Mouse (Mus musculus) cerebellum, adult 2 months (tissue): ENCODE results near the gene Upp1. TPM values are rescaled to one million over a fixed set of nuclear protein-coding genes. Genes with fewer than 3 reads are reported as not detected.

ENCODE experiments used
- DNase-seq, 2 experiments: peaks; one replicate each; pipeline ENCODE4 v3.0.0; 2021
- H3K27ac ChIP-seq: fragments of 200-500 bp; 2 replicates; pipeline ENCODE4 v1.5.1; 2012; ENCODE audit warnings: low read length, control low read depth, inconsistent platforms; ENCODE audit not compliant: insufficient read depth
- H3K27me3 ChIP-seq: fragments of 200-500 bp; 2 replicates; pipeline ENCODE4 v1.6.1; 2012; ENCODE audit warnings: inconsistent platforms, mild to moderate bottlenecking, low read length, moderate library complexity; ENCODE audit not compliant: control insufficient read depth, insufficient read depth
- H3K4me1 ChIP-seq: fragments of 200-500 bp; 2 replicates; pipeline ENCODE4 v1.6.1; 2011; ENCODE audit warnings: low read length; ENCODE audit not compliant: control insufficient read depth, insufficient read depth
- H3K4me3 ChIP-seq: fragments of 200-500 bp; replicated peaks from 2 replicates; pipeline ENCODE3; 2011; ENCODE audit warnings: mild to moderate bottlenecking, low read depth, low read length, control low read depth; ENCODE audit not compliant: insufficient read depth
- CTCF ChIP-seq: fragments of 200-500 bp; IDR thresholded peaks from 2 replicates; pipeline ENCODE4 v1.5.1; 2011; ENCODE audit warnings: low read depth, mild to moderate bottlenecking, control low read depth, low read length, moderate library complexity, borderline replicate concordance; ENCODE audit not compliant: insufficient read depth
- POLR2A ChIP-seq: fragments of 200-500 bp; IDR thresholded peaks from 2 replicates; pipeline ENCODE4 v1.6.1; 2011; ENCODE audit warnings: low read length, control low read depth, borderline replicate concordance; ENCODE audit not compliant: insufficient read depth
- WGBS: fragments of 180-500 bp; shearing (Covaris S2); methylation state at CpG from one replicate; pipeline ENCODE4 v1.1.7; 2018; 5-methylcytosine and 5-hydroxymethylcytosine counted together
- polyA plus RNA-seq: library from polyadenylated mRNA; depleted of rRNA; stranded (reverse); fragments of >200 nt; gene quantifications from 2 replicates; pipeline ENCODE4 v1.2.3, GENCODE M21; 2012

Gene Upp1
- polyA plus RNA-seq, 1 experiment = 2.5 TPM

GRCm38 (mm10) chr11:9118421-9119121 lies 668 bp downstream of the Upp1 start:
- no peaks in the 10 kb centered on the region for H3K4me1 ChIP-seq
- no peak overlapping the region for H3K27ac ChIP-seq
- whole genome bisulfite sequencing = 2% methylated on average over 40 of the region's 40 CpGs
- no peaks in the 10 kb centered on the region; the same call in 1 of the 2 replicates for H3K27me3 ChIP-seq
- peak overlapping the region; percentile 45 for H3K4me3 ChIP-seq
- peak; percentile 18 to 22 for DNase-seq
- TF ChIP-seq POLR2A (no peak), CTCF (no peak)

GRCm38 (mm10) chr11:9119231-9120020 lies 1.5 kb downstream of the Upp1 start:
- DNase-seq = no peak
- WGBS = 45% methylated on average over 22 of the region's 22 CpGs
- TF ChIP-seq POLR2A = no peak
- TF ChIP-seq CTCF = no peak
- Histone ChIP-seq H3K27me3 (no peaks in the 10 kb centered on the region; the same call in 1 of the 2 replicates), H3K4me1 (no peaks in the 10 kb centered on the region), H3K27ac (no peak overlapping the region), H3K4me3 (no peak overlapping the region)

- TF ChIP-seq CTCF (no peak), POLR2A (no peak)
- DNase-seq = no peak
- WGBS = 85% methylated on average over 4 of the region's 4 CpGs
- Histone ChIP-seq H3K4me1 (peaks cover 3% of the 10 kb centered on the region; the same call in 1 of the 2 replicates), H3K27ac (no peak overlapping the region), H3K4me3 (no peak overlapping the region), H3K27me3 (no peaks in the 10 kb centered on the region; the same call in 1 of the 2 replicates)
Observed at GRCm38 (mm10) chr11:9122315-9122714, 4.4 kb downstream of the Upp1 start.

- H3K4me1 ChIP-seq = peaks cover 5% of the 10 kb centered on the region; the same call in 1 of the 2 replicates
- H3K27ac ChIP-seq = no peak overlapping the region
- WGBS = 44% methylated on average over 5 of the region's 5 CpGs
- H3K27me3 ChIP-seq = no peaks in the 10 kb centered on the region
- no peak overlapping the region for H3K4me3 ChIP-seq
- TF ChIP-seq CTCF (peak; percentile 69), POLR2A (no peak)
- DNase-seq = peak; percentile 69 to 84
Observed at GRCm38 (mm10) chr11:9126373-9127107, 8.6 kb downstream of the Upp1 start.

DNA sequence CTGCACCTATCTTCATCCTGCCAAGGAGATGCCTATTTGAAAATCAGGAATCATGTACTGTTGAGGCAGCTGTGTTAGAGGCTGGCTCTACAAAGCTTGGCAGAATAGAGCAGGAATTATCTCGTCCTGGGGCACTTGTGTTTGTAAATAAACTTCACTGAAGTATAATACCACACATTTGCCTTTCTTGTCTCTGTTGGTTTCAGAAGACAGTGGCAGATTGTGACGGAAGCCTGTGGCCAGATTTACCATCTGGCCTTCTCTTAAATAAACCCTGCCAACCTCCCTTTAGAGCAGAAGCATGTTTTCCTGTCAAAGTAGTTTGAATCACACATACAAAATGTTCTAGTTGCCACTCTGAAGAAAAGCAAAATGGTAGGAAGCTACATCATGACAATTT lies 10.2 kb downstream of the Upp1 start:
- H3K27me3 ChIP-seq = no peaks in the 10 kb centered on the region
- WGBS = 18% methylated on average over 2 of the region's 2 CpGs
- no peak overlapping the region for H3K27ac ChIP-seq
- no peak overlapping the region for H3K4me3 ChIP-seq
- no peak for DNase-seq
- H3K4me1 ChIP-seq = peaks cover 5% of the 10 kb centered on the region; the same call in 1 of the 2 replicates
- no peak for TF ChIP-seq POLR2A
- TF ChIP-seq CTCF = no peak

DNA sequence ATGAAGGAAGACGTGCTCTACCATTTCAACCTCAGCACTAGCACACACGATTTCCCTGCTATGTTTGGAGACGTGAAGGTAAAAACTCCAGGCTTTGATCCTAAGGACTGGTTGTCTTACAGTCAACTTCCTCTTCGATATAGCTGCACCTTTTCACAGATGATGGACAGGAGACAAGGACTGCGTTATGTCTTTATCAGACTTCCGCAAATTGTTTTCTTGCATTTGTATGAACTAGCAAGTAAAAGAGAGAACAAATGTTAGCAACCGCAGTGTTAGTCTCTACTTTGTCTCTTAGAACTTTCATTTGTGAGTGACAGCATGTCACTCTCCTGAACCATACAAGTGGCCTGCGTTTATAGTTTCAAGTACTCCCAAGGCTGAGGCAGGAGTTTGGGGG lies 11.6 kb downstream of the Upp1 start:
- Histone ChIP-seq H3K4me1 (peaks cover 5% of the 10 kb centered on the region; the same call in 1 of the 2 replicates), H3K27ac (no peak overlapping the region), H3K27me3 (no peaks in the 10 kb centered on the region), H3K4me3 (no peak overlapping the region)
- no peak for DNase-seq
- 95% methylated on average over 8 of the region's 8 CpGs for WGBS
- TF ChIP-seq POLR2A = no peak

DNA sequence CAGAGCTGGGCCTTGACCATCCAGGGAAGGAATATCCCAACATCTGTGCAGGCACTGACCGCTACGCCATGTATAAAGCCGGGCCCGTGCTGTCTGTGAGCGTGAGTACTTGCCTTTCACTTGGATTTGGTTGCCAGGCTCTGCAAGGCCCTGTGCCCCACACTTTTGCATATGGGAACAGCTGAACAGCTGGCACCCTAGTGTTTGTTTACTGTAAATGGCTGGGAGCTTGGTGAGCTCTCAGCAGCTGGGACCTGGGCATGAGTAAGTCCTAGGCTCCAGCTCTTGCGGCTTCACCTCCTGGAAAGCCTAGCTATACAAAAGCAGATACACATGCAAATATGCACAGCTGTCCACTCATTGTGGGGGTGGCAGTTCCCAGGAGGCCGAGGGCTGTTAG lies 13.8 kb downstream of the Upp1 start:
- H3K4me1 ChIP-seq = peaks cover 2% of the 10 kb centered on the region; the same call in 1 of the 2 replicates
- 78% methylated on average over 7 of the region's 7 CpGs for WGBS

More for the DNA sequence above, 13.8 kb downstream of the Upp1 start:
- no peaks in the 10 kb centered on the region for H3K27me3 ChIP-seq
- H3K4me3 ChIP-seq = no peak overlapping the region
- no peak for DNase-seq
- no peak overlapping the region for H3K27ac ChIP-seq
- TF ChIP-seq POLR2A (no peak), CTCF (no peak)
